Mouse (Mus musculus): Measurements from ENCODE around the gene Pdlim4. TPM values are rescaled to one million over a fixed set of nuclear protein-coding genes. Genes with fewer than 3 reads are reported as not detected.

The Pdlim4 gene
- total and polyA plus RNA-seq, 2 experiments from 2014 or later, result 46.1 to 47.6 TPM

- 82% methylated on average over 5 of the region's 5 CpGs for WGBS
- no peak for TF ChIP-seq CTCF (IDR thresholded peaks at IDR 0.05; ENCODE audit: low read depth)
- Histone ChIP-seq H3K9ac (replicated peaks; ENCODE audit: low read length) (no peak overlapping the region), H3K4me1 (ENCODE audit: insufficient read depth, low read length) (0 out of 2 replicates have a peak, but pooled peaks cover 3% of the 10 kb centered on the region), H3K9me3 (ENCODE audit: low read length) (no peaks in the 10 kb centered on the region), H3K27ac (no peak overlapping the region), H3K27me3 (ENCODE audit: insufficient read depth, low read length) (no peaks in the 10 kb centered on the region), H3K4me2 (ENCODE audit: low read depth, low read length) (no peak overlapping the region), H3K36me3 (ENCODE audit: insufficient read depth, low read length) (no peaks in the 10 kb centered on the region), H3K4me3 (ENCODE audit: low read length) (no peak overlapping the region)
- no peak for ATAC-seq
- DNase-seq (ENCODE audit: low spot score), result no peak
These were observed 47.3 kb downstream of the Pdlim4 start for GRCm38 (mm10) chr11:54021396-54022093.

DNA sequence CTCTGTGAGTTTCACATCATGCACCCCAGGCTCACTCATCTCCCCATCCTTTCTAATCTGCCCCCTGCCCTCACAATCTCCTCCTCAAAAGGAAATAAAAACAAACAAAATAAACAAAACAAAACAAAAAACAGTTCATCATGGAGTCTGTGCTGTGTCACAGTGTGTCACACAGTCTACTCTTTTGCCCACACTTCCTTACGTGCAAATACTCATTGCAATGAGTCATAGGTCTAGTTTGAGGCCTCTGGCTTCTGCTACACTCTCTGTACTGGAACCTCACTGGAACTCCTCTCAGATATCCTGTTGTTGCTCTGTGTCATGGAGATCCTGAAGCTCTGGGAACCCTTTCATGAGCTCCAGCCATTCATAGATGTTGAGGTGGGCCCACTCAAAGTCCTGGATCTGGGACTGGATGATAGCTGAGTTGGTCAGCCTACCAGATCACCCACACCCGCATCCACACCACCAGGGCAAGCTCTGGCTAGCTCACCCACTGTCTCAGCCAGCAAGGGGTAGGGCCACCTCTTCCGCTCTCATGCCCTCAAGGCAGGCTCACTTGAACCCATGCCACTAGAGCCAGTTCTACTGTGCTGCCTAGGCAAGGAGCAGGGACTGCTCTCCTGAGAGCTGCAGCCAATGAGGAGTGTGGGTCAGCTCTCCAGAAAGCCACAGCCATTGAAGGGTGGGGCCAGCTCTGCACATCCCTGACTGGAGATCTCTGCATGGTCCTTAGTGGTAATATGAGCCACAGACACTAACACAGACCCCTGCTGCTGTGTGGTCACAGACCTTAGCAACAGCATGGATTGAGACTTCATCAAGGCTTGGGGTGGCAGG is 49.7 kb downstream of the Pdlim4 start:
- no peaks in the 10 kb centered on the region for H3K36me3 ChIP-seq (ENCODE audit: insufficient read depth, low read length)
- DNase-seq (ENCODE audit: low spot score) (no peak), ATAC-seq (no peak)
- no peak overlapping the region for H3K4me3 ChIP-seq (ENCODE audit: low read length)
- TF ChIP-seq CTCF (IDR thresholded peaks at IDR 0.05; ENCODE audit: low read depth), result no peak
- 84% methylated on average over 3 of the region's 3 CpGs for WGBS
- no peak overlapping the region for H3K9ac ChIP-seq (replicated peaks; ENCODE audit: low read length)
- no peaks in the 10 kb centered on the region for H3K9me3 ChIP-seq (ENCODE audit: low read length)
- no peaks in the 10 kb centered on the region for H3K4me1 ChIP-seq (ENCODE audit: insufficient read depth, low read length)
- H3K27ac ChIP-seq, result no peak overlapping the region
- H3K4me2 ChIP-seq (ENCODE audit: low read depth, low read length), result no peak overlapping the region
- H3K27me3 ChIP-seq (ENCODE audit: insufficient read depth, low read length), result no peaks in the 10 kb centered on the region

- 82% methylated on average over 4 of the region's 4 CpGs for WGBS
- Histone ChIP-seq H3K36me3 (ENCODE audit: insufficient read depth, low read length) (no peaks in the 10 kb centered on the region), H3K27ac (no peak overlapping the region), H3K9ac (replicated peaks; ENCODE audit: low read length) (no peak overlapping the region), H3K4me1 (ENCODE audit: insufficient read depth, low read length) (no peaks in the 10 kb centered on the region), H3K4me3 (ENCODE audit: low read length) (no peak overlapping the region), H3K9me3 (ENCODE audit: low read length) (no peaks in the 10 kb centered on the region), H3K27me3 (ENCODE audit: insufficient read depth, low read length) (no peaks in the 10 kb centered on the region), H3K4me2 (ENCODE audit: low read depth, low read length) (no peak overlapping the region)
- DNase-seq (ENCODE audit: low spot score) (no peak), ATAC-seq (no peak)
- TF ChIP-seq CTCF (IDR thresholded peaks at IDR 0.05; ENCODE audit: low read depth), result no peak
These were observed 51.2 kb downstream of the Pdlim4 start for GRCm38 (mm10) chr11:54017596-54017995.

GRCm38 (mm10) chr11:54016051-54016450 is 52.8 kb downstream of the Pdlim4 start:
- Histone ChIP-seq H3K36me3 (ENCODE audit: insufficient read depth, low read length) (no peaks in the 10 kb centered on the region), H3K9me3 (ENCODE audit: low read length) (no peaks in the 10 kb centered on the region), H3K27ac (no peak overlapping the region), H3K4me3 (ENCODE audit: low read length) (no peak overlapping the region), H3K27me3 (ENCODE audit: insufficient read depth, low read length) (no peaks in the 10 kb centered on the region), H3K4me1 (ENCODE audit: insufficient read depth, low read length) (no peaks in the 10 kb centered on the region), H3K9ac (replicated peaks; ENCODE audit: low read length) (no peak overlapping the region), H3K4me2 (ENCODE audit: low read depth, low read length) (no peak overlapping the region)
- no peak for DNase-seq (ENCODE audit: low spot score)
- ATAC-seq, result no peak
- WGBS, result 67% methylated on average over 8 of the region's 8 CpGs
- no peak for TF ChIP-seq CTCF (IDR thresholded peaks at IDR 0.05; ENCODE audit: low read depth)

DNA sequence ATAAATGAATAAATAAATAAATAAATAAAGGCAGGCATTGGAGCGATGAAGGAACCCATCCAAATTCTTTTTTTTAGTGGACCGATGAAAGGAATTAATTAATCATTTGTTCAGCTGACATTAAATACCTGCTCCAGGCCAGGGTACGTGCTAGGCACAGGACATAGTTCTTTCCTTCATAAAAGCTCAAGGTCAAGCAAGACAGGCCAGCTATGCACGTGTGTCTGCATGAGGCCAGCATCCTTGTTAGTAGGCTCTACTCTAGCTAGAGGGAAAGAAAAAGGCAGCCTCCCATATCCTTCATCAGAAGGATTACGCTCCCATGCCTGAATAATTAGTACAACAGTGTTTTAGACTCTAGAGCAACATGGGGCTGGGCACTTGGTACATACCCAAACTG is 55.9 kb downstream of the Pdlim4 start:
- no peak for ATAC-seq
- no peak overlapping the region for H3K4me3 ChIP-seq (ENCODE audit: low read length)
- no peak for TF ChIP-seq CTCF (IDR thresholded peaks at IDR 0.05; ENCODE audit: low read depth)
- no peaks in the 10 kb centered on the region for H3K4me1 ChIP-seq (ENCODE audit: insufficient read depth, low read length)
- no peak overlapping the region for H3K4me2 ChIP-seq (ENCODE audit: low read depth, low read length)
- no peak overlapping the region for H3K27ac ChIP-seq
- no peak for DNase-seq (ENCODE audit: low spot score)
- no peaks in the 10 kb centered on the region for H3K36me3 ChIP-seq (ENCODE audit: insufficient read depth, low read length)
- no peaks in the 10 kb centered on the region for H3K27me3 ChIP-seq (ENCODE audit: insufficient read depth, low read length)
- H3K9ac ChIP-seq (replicated peaks; ENCODE audit: low read length), result no peak overlapping the region
- no peaks in the 10 kb centered on the region for H3K9me3 ChIP-seq (ENCODE audit: low read length)
- WGBS, result 85% methylated on average over 5 of the region's 5 CpGs

DNA sequence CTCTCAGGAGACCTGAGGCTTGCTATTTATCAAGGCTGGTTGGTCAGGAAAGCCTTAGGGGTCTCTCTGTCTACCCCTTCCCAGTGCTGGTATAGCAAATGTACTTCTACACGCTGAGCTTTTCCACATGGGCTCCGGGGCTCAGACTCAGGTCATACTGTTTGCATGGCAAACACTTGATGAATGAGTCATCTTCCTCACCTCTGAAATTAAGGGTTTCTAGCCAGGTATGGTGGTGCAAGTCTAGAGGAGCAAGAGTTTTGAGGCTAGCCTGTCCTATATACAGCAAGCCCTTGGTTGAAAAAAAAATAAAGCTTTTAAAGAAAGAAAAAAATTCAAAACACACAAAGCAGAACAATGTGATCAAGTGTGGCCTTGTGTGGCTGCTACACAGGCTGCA is 57.6 kb downstream of the Pdlim4 start:
- TF ChIP-seq CTCF (IDR thresholded peaks at IDR 0.05; ENCODE audit: low read depth), result no peak
- Histone ChIP-seq H3K4me1 (ENCODE audit: insufficient read depth, low read length) (no peaks in the 10 kb centered on the region), H3K4me2 (ENCODE audit: low read depth, low read length) (no peak overlapping the region), H3K9ac (replicated peaks; ENCODE audit: low read length) (no peak overlapping the region), H3K27me3 (ENCODE audit: insufficient read depth, low read length) (no peaks in the 10 kb centered on the region), H3K27ac (no peak overlapping the region), H3K4me3 (ENCODE audit: low read length) (no peak overlapping the region), H3K9me3 (ENCODE audit: low read length) (no peaks in the 10 kb centered on the region), H3K36me3 (ENCODE audit: insufficient read depth, low read length) (no peaks in the 10 kb centered on the region)
- DNase-seq (ENCODE audit: low spot score), result no peak
- 89% methylated on average over 2 of the region's 2 CpGs for WGBS
- no peak for ATAC-seq
